Mouse (Mus musculus) forebrain, postnatal 0 days (tissue): ENCODE measurements around the gene Ctnnd2. TPM values are rescaled to one million over a fixed set of nuclear protein-coding genes. Genes with fewer than 3 reads are reported as not detected.

Source experiments
- ATAC-seq: fragments of 200-750 bp; cut with Nextera tagmentation; 2 replicates; pipeline ENCODE4 v1.8.0; 2017; ENCODE audit warnings: mild to moderate bottlenecking, moderate library complexity
- DNase-seq: peaks from one replicate; pipeline ENCODE4 v3.0.0-alpha.2; 2015
- H3K27ac ChIP-seq: fragments of 300-500 bp; sonication (generic); 2 replicates; pipeline ENCODE4 v1.5.1; 2014; ENCODE audit warnings: low read depth, mild to moderate bottlenecking, antibody characterized with exemption, low read length, moderate library complexity, mixed read lengths
- H3K27me3 ChIP-seq: fragments of 300-500 bp; sonication (generic); 2 replicates; pipeline ENCODE4 v1.6.1; 2014; ENCODE audit warnings: mild to moderate bottlenecking, low read length, mixed read lengths; ENCODE audit not compliant: insufficient read depth
- H3K36me3 ChIP-seq: fragments of 300-500 bp; sonication (generic); 2 replicates; pipeline ENCODE4 v1.6.1; 2014; ENCODE audit warnings: mild to moderate bottlenecking, moderate library complexity; ENCODE audit not compliant: insufficient read depth
- H3K4me1 ChIP-seq: fragments of 300-500 bp; sonication (generic); 2 replicates; pipeline ENCODE4 v1.6.1; 2014; ENCODE audit warnings: antibody characterized with exemption; ENCODE audit not compliant: insufficient read depth
- H3K4me2 ChIP-seq: fragments of 300-500 bp; sonication (generic); 2 replicates; pipeline ENCODE4 v1.6.1; 2014; ENCODE audit warnings: low read depth, mild to moderate bottlenecking, moderate library complexity
- H3K4me3 ChIP-seq: fragments of 300-500 bp; sonication (generic); 2 replicates; pipeline ENCODE4 v1.5.1; 2014; ENCODE audit warnings: low read depth, low read length, mixed read lengths
- H3K9ac ChIP-seq: fragments of 300-500 bp; sonication (generic); 2 replicates; pipeline ENCODE4 v1.6.1; 2014; ENCODE audit warnings: mild to moderate bottlenecking
- H3K9me3 ChIP-seq: fragments of 300-500 bp; sonication (generic); 2 replicates; pipeline ENCODE4 v1.6.1; 2016; ENCODE audit warnings: low read length
- CTCF ChIP-seq: sonication (generic); IDR thresholded peaks from 2 replicates; pipeline ENCODE4 v1.5.1; 2016; ENCODE audit warnings: antibody characterized with exemption, control low read depth, low read depth
- WGBS: fragments of 180-500 bp; shearing (Covaris S2); extraction: QIAGEN DNeasy Blood & Tissue Kit; methylation state at CpG from one replicate; pipeline ENCODE4 v1.1.7; 2014; 5-methylcytosine and 5-hydroxymethylcytosine counted together
- polyA plus RNA-seq: library from polyadenylated mRNA; unstranded; fragments of >200 nt; fragmentation: Nextera tagmentation; extraction: Ambion mirVana; gene quantifications from 2 replicates; pipeline ENCODE4 v1.2.1, GENCODE M21; 2015
- total RNA-seq: library from RNA; depleted of rRNA; stranded (reverse); fragments of >200 nt; gene quantifications from 2 replicates; pipeline ENCODE4 v1.2.3, GENCODE M21; 2014

The Ctnnd2 gene
- total and polyA plus RNA-seq, 2 experiments from 2014 or later: 73.6 to 130 TPM

GRCm38 (mm10) chr15:31070311-31070710 lies 897.9 kb downstream of the Ctnnd2 start:
- Histone ChIP-seq H3K4me2 (no peak overlapping the region), H3K4me1 (no peaks in the 10 kb centered on the region), H3K9me3 (no peaks in the 10 kb centered on the region), H3K27ac (no peak overlapping the region), H3K27me3 (no peaks in the 10 kb centered on the region), H3K9ac (no peak overlapping the region), H3K4me3 (no peak overlapping the region), H3K36me3 (no peaks in the 10 kb centered on the region)
- ATAC-seq (no peak), DNase-seq (no peak)
- WGBS: 92% methylated on average over 5 of the region's 5 CpGs
- no peak for TF ChIP-seq CTCF
